Mouse (Mus musculus) v-Abl transformed pro-B cells (cell line): ENCODE measurements around the gene Hck.

Source experiments
- in situ Hi-C, 2 experiments: fragments of 400-800 bp; cut with MboI; formaldehyde crosslinking; loops; one replicate each; pipeline ENCODE4 v1.15.1; 2025; ENCODE audit not compliant: unreplicated experiment in 2 of 2

Gene Hck

DNA sequence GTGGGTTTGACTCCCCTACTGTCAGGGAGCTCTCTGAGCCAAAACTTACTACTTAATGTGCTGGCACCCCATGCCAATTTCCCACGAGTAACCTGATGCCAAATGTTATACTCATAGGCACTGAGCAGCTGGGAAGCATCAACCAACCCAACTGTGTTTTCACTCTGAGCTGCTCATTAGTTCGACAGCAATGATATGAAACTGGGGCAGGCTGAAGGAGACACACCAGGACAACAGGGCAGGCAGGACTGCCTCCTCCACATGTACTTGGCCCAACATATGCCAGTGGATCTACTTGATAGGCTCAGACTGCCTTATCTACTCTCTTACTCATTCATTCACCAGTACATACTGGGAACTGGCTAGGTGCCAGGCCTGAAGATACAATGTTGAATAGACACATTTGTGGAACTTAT lies 77.9 kb downstream of the Hck start:
- in situ Hi-C loops = no loop called here

GRCm38 (mm10) chr2:153187848-153188247 lies 79.6 kb downstream of the Hck start:
- in situ Hi-C loops = no loop called here

DNA sequence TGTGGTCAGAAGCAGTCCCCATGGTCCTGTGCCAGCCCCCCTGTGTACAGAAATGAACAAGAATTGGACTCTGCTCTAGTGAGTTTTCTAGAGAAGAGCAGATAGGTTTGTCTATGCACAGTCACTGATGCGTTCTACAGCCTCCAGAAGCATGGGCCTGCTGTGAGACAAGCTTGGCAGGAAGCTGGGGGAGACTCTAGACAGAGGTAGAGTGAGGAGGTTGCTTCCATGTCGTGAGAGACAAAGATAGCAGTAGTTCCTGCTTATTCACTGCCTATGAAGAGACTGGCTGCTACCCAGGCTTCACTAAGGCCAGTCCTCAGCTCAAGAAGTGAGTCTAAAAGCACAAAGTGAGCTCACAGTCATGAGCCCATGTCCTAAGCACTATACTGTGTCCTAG lies 83.0 kb downstream of the Hck start:
- in situ Hi-C loops = no loop called here

- in situ Hi-C loops = no loop called here
Measured at GRCm38 (mm10) chr2:153194255-153194654, 86.0 kb downstream of the Hck start.

DNA sequence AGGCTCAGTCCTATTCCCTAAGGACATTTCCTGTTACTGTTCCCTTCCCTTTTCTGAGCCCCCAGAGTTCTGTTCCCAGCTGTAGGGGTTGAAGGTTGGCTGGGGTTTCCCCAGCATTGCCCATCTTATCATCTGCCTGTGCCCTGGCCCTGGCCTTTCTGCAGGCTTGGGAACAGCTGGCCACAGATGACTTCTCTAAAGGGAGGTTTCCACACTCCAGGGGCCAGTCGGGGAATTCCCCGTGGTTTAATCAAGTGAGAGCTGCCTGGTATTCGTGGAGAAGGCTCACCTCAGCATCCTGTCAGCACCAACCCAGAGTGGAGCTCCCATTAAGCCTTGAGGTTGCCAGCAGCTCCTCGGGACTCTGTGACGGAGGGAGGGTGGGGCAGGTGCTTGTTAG lies 90.2 kb downstream of the Hck start:
- in situ Hi-C loops = no loop called here

- in situ Hi-C loops = no loop called here
Measured at GRCm38 (mm10) chr2:153199114-153199513, 90.8 kb downstream of the Hck start.
